Mouse (Mus musculus) cerebellum, adult 9-10 months (tissue): ENCODE measurements at regions not wholly inside any gene's neighbourhood (a gene's known extent, or its start where the extent isn't known, plus 50 kb on each side); places are given as distances from the start of the nearest gene placed in this dataset.
A peak's percentile ranks its signal among the peaks of the same experiment; 100 is the strongest.
"Not testable (repeated sequence)": the region's sequence is repeated elsewhere in the genome, so short reads cannot be mapped to it uniquely, and the experiment has no call there.

ENCODE experiments used
- DNase-seq: peaks from one replicate; pipeline ENCODE4 v3.0.0; 2022

DNA sequence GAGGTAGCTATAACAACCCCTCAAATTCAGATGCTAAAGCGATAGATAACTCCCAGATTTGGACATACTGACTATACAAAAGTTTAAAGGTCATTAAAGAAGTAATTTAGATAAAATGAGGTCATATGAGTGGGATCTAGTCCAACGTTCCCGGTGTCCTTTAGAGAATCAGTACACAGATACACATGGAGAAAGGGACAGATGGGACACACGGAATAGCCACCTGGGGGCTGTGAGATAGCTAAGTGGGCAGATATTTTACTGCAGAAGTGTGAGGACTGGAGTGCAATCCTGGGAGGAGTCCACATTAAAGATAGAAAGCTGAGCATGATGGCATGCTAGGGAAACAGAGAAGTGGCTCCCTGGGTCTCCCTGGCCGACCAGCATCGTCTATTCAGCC, 164.1 kb upstream of the Castor2 start:
- DNase-seq = peak; percentile 77

GRCm38 (mm10) chr5:133935006-133935405, 164.5 kb upstream of the Castor2 start:
- no peak for DNase-seq

GRCm38 (mm10) chr5:133930101-133930500, 169.4 kb upstream of the Castor2 start:
- peak; percentile 89 for DNase-seq

DNA sequence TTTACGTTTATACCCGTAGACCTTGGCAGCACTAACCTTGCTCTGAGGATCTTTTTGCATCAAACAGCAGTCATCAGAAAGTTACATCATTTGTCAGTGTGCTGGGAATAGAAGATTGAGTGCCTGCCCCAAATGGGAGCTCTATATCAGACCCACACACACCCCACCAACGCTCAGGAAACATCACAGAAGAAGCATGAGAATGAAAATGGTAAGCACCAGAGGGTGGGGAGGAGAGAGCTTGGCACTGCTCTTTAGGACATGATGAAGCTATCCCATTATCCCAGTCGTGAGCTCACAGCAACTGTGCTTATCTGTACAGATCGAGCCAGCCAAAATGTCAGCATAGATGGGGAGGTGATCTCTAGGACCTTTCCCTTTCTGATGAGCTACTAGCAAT, 172.5 kb upstream of the Castor2 start:
- DNase-seq = peak; percentile 32

- peak; percentile 87 for DNase-seq
Observed at GRCm38 (mm10) chr5:133925184-133925900, 174.2 kb upstream of the Castor2 start.

DNA sequence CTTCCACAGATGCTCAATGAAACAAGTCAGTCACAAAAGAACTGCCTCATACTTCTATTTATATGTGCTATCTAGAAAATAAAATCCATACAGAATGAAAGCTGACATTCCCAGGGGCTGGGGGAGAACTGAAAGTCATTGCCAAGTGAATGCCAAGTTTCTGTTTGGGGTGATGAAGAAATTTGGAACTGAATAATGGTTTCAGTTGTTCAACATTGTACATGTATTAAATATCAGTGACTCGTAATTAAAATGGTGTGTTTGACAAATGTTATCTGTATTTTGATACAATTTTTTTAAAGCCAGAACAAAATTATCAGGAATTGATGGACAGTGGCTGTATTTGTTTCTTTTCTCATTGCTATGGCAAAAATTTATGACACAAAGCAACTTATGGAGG, 177.3 kb upstream of the Castor2 start:
- peak; percentile 13 for DNase-seq

- DNase-seq = peak; percentile 92
Observed at GRCm38 (mm10) chr5:133915734-133916550, 183.6 kb upstream of the Castor2 start.

GRCm38 (mm10) chr5:133907442-133907841, 192.1 kb upstream of the Castor2 start:
- DNase-seq = no peak

- DNase-seq = peak; percentile 80
Observed at GRCm38 (mm10) chr5:133898025-133898598, 201.4 kb upstream of the Castor2 start.

GRCm38 (mm10) chr5:133890728-133891127, 208.8 kb upstream of the Castor2 start:
- DNase-seq = no peak

- peak; percentile 97 for DNase-seq
Observed at GRCm38 (mm10) chr5:133889841-133890240, 209.7 kb upstream of the Castor2 start.

DNA sequence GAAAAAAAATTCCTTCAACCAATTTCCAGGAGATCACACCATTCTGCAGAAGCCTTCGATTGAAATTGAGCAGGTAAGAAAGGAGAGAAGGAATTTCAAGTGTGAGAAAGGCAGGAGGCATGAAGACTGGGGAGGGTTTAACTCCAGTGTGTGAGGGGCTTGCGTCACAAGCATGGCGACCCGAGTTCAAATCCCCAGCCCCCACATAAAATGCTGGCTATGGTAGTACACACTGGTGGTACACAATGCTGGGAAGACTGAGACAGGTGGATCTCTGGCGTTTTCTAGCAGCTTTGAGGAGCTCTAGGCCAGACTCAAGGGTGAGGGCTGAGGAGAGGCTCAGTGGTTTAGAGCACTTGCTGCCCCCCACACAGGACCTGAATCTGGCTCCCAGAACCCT, 214.0 kb upstream of the Castor2 start:
- DNase-seq = no peak

DNA sequence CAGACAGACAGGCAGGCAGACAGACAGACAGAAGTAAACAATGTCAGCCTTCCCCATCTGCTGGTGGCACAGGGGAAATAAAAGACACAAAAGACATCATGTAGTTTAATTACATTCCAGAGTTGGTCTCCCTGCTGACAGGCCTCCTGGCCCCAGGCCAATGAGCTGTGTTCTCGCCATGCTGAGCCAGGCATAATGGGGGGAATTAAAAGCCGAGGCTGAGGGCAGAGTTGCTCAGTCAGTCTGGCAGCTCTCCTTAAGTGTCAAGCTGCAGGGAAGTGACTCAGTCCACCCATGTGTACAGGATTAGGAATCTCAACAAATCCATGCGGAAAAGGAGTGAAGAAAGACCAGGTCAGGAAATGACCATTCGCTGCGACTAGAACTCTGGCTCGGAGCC, 214.5 kb upstream of the Castor2 start:
- peak; percentile 82 for DNase-seq

DNA sequence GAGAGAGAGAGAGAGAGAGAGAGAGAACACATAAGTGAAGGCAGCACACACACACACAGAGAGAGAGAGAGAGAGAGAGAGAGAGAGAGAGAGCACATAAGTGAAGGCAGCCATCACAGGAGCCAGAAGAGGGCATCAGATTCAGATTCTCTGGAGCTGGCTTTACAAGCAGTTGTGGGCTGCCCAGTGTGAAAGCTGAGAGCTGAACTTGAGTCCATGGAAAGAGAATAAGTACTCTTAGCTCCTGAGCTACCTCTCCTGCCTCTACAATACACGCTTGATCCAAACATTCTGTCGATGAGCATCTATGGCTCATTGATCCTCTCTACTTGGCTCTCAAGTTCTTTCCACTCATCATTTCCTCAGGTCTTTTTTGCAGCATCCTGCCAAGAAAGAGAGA, 214.9 kb upstream of the Castor2 start:
- DNase-seq = no peak

GRCm38 (mm10) chr5:133844483-133844882, 255.0 kb upstream of the Castor2 start:
- no peak for DNase-seq

DNA sequence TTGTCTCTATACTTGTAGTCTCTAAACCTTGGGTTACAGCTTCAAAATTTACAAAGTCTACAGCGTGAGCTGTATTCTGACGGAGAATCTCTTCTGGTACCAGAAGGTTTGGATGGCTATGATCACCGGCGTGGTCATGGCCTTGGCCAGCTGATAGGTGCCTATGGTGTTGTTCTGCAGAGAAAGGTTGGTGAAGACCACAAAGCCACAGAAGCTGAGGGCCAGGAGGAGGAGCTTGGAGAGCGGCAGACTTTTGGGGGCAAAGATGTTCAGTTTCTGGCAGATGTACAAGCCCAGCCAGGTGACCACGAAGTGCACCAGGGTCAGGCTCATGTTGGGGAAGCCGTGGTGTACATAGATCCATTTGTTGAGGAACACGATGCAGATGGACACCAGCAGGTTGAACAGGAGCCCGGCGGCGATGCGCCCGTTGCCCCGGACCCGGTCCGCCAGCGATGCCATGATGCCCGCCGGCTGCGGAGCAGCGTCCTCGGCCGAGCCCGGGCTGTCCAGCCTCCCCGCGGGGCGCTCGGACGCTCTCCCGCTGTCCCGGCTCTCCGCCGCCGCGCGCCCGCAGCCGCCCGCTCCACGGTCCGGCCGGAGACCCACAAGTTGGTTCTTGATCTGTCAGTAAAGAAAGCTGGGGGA, 257.3 kb upstream of the Castor2 start:
- not testable (repeated sequence) for DNase-seq

DNA sequence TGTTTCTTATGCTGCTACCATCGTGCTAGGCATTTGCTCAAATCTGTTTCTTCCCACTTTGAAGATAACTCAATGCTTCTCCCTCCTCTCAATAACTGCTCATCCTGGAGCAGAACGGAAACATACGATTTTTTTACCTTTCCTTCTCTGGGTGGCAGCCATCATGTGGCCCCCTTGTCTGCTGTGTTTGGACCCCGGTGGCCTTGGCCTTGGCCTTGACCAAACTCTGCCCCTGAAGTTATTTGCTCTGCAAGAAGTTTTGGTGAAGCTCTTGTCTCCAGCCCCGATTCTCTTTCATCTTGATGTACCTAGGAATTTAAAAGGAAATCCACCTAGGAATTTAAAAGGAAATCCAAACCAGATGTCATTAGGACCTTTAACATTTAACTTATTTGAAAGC, 261.2 kb upstream of the Castor2 start:
- DNase-seq = no peak

DNA sequence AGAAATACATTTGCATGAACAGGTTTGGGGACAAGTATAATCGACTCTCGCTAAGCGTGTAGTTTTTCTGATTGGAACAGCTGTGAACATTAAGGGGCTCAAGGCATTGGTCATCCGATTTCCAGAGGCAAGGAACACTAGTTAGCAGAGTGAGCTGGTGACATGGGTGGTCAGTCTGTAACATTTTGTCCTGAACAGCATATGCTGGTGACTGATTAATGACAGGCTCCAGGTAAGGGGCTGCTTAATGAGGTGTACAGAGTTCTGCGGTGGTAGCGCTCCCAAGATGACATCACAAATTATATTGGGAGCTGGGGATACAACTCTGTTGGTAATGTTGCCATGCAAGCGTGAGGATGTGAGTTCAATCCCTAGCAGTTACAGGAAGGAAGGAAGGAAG, 266.3 kb upstream of the Castor2 start:
- no peak for DNase-seq

DNA sequence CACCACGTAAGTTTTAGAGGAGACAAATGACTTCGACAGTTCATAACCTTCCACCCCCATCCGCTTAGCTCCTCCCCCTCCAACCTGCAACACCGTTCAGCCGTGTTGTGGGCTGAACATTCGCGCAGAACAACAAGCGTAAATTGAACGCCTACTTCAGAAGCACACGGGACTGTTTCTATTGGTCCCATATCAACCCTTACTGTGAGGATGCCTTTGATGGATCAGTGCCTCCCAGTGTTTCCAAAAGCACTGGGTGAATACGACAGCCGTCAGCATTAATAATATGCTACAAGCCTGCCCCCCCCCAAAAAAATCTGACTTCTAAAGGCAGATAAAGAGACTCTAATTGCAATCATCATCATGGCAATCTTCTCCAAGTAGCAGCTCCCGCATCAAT, 271.3 kb upstream of the Castor2 start:
- no peak for DNase-seq

GRCm38 (mm10) chr5:133823871-133824270, 275.6 kb upstream of the Castor2 start:
- DNase-seq = no peak

DNA sequence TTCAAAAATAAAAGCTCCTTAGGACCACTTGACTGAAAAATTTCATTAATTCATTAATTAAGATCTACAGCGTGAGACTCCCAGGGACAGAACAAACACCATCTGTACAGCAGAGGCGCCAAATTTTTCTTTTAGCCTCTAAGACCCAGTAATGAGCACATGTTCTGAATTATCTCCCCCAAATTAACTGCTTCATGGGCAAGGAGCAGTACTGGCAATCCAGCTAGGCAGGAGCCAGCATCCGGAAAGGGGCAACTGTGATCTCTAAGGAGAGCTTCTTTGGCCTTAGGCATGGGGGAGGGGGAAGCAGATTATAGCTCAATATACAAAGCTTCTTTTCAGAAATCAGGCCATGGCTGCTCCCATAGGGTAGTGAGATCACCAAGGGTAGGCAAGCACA, 278.2 kb upstream of the Castor2 start:
- DNase-seq = peak; percentile 43

GRCm38 (mm10) chr5:133815462-133815861, 284.0 kb upstream of the Castor2 start:
- no peak for DNase-seq

GRCm38 (mm10) chr5:133814436-133814835, 285.1 kb upstream of the Castor2 start:
- no peak for DNase-seq
